21 mouse cellular contexts compared by ENCODE assay signal in the genomic region with DNA sequence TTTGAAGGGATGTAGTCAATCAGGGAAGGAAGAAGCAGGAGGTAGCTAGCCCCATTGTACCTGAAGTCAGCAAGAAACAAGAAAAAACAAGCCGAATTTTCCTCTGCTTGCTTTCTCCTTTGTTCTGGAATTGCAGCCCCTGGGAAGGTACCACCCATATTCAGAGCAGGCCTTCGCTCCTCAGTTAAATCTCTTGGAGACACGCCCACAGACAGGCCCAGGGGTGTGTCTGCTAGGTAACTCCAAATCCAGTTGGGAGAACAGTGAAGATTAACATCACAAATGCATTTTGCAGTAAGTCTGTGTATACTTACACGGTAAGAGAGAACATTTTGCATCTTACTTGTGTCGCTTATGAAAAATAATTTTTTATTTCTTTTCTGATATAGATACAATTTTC.
A peak's percentile ranks its signal among the peaks of the same experiment; 100 is the strongest.
DNase-seq lines count a peak whose midpoint lies in the region; ATAC-seq lines count a peak whose summit lies in the region.
"Had no signal": no experiment of that assay in that cellular context is flagged by ENCODE, and none has a peak within 500 bp of the region (broad histone marks: within the 10 kb centered on the region; RNA-seq: fewer than 3 reads in every experiment).

No protein-coding gene starts in this region.

- H3K4me2 ChIP-seq in midbrain, embryonic 11.5 days = no peak overlapping the region
- H3K4me2 ChIP-seq in midbrain, embryonic 13.5 days (replicated peaks) = no peak overlapping the region
- H3K4me2 ChIP-seq: embryonic facial prominence, embryonic 15.5 days; forebrain, embryonic 13.5 days; heart, embryonic 13.5 days; hindbrain, embryonic 12.5 days; hindbrain, embryonic 15.5 days had no signal

- H3K4me3 ChIP-seq in midbrain, embryonic 11.5 days (ENCODE audit: low read depth, low read length) = no peak overlapping the region
- no peak overlapping the region for H3K4me3 ChIP-seq in midbrain, embryonic 13.5 days (replicated peaks)
- H3K4me3 ChIP-seq in macrophage (ENCODE audit: inconsistent target) = no peak overlapping the region
- H3K4me3 ChIP-seq: embryonic facial prominence, embryonic 15.5 days; forebrain, embryonic 13.5 days; heart, embryonic 10.5 days; heart, embryonic 13.5 days; hindbrain, embryonic 12.5 days; hindbrain, embryonic 15.5 days had no signal

- H3K4me1 ChIP-seq in midbrain, embryonic 11.5 days (ENCODE audit: control insufficient read depth, insufficient read depth, low read length) = peaks cover 9% of the 10 kb centered on the region
- peaks cover 8% of the 10 kb centered on the region; the same call in 1 of the 2 replicates for H3K4me1 ChIP-seq in midbrain, embryonic 13.5 days (replicated peaks)
- H3K4me1 ChIP-seq: embryonic facial prominence, embryonic 15.5 days had no signal

- no peaks in the 10 kb centered on the region for H3K36me3 ChIP-seq in midbrain, embryonic 11.5 days (ENCODE audit: control insufficient read depth, insufficient read depth, low read length)
- no peaks in the 10 kb centered on the region for H3K36me3 ChIP-seq in midbrain, embryonic 13.5 days
- H3K36me3 ChIP-seq in macrophage (ENCODE audit: inconsistent target) = no peaks in the 10 kb centered on the region
- H3K36me3 ChIP-seq: embryonic facial prominence, embryonic 15.5 days; G1E; heart, embryonic 10.5 days; heart, embryonic 13.5 days; hindbrain, embryonic 12.5 days; hindbrain, embryonic 15.5 days had no signal

- peak; percentile 54 for ATAC-seq in midbrain, embryonic 11.5 days (ENCODE audit: low FRiP score)
- ATAC-seq in midbrain, embryonic 13.5 days = no peak
- ATAC-seq: forebrain, embryonic 16.5 days; intestine, postnatal 0 days; Patski had no signal

- no peak overlapping the region for H3K9ac ChIP-seq in midbrain, embryonic 11.5 days (ENCODE audit: low read length)
- H3K9ac ChIP-seq in midbrain, embryonic 13.5 days (replicated peaks) = no peak overlapping the region
- H3K9ac ChIP-seq: embryonic facial prominence, embryonic 15.5 days; forebrain, embryonic 13.5 days; heart, embryonic 13.5 days; hindbrain, embryonic 12.5 days; hindbrain, embryonic 15.5 days had no signal

- 17% methylated on average over 5 of the region's 5 CpGs for WGBS in midbrain, embryonic 11.5 days
- WGBS in midbrain, embryonic 13.5 days = 16% methylated on average over 5 of the region's 5 CpGs
- 85% methylated on average over 5 of the region's 5 CpGs for WGBS in macrophage (ENCODE audit: missing documents)

- H3K27me3 ChIP-seq in midbrain, embryonic 11.5 days (ENCODE audit: control insufficient read depth, insufficient read depth, low read length) = no peaks in the 10 kb centered on the region
- peaks cover 4% of the 10 kb centered on the region; the same call in 1 of the 2 replicates for H3K27me3 ChIP-seq in midbrain, embryonic 13.5 days
- H3K27me3 ChIP-seq: embryonic facial prominence, embryonic 15.5 days; forebrain, embryonic 13.5 days; heart, embryonic 13.5 days; hindbrain, embryonic 12.5 days; hindbrain, embryonic 15.5 days; Patski had no signal

- intact Hi-C loops in heart, postnatal 10 days (cut with DNase I) = loop anchor here (5.0 kb wide), 1 partner anchor 55 kb away; no protein-coding TSS in a partner anchor

- no peaks in the 10 kb centered on the region for H3K9me3 ChIP-seq in midbrain, embryonic 11.5 days (ENCODE audit: control insufficient read depth, low read length)
- H3K9me3 ChIP-seq in midbrain, embryonic 13.5 days = no peaks in the 10 kb centered on the region
- H3K9me3 ChIP-seq: embryonic facial prominence, embryonic 15.5 days; forebrain, embryonic 13.5 days; heart, embryonic 10.5 days; heart, embryonic 13.5 days; hindbrain, embryonic 12.5 days; hindbrain, embryonic 15.5 days had no signal

- no peak overlapping the region for H3K27ac ChIP-seq in midbrain, embryonic 11.5 days (ENCODE audit: low read depth, low read length)
- H3K27ac ChIP-seq in midbrain, embryonic 13.5 days = no peak overlapping the region
- H3K27ac ChIP-seq in macrophage = peak overlapping the region; percentile 14; the same call in 1 of the 2 replicates
- H3K27ac ChIP-seq: embryonic facial prominence, embryonic 15.5 days; forebrain, embryonic 13.5 days; heart, embryonic 10.5 days; heart, embryonic 13.5 days; hindbrain, embryonic 12.5 days; hindbrain, embryonic 15.5 days had no signal

- no peaks in the 10 kb centered on the region; the same call in 1 of the 2 replicates for H3K79me2 ChIP-seq in macrophage (ENCODE audit: inconsistent target)

- peak; percentile 77 for DNase-seq in heart, adult 11 months
- no peak for DNase-seq in heart, postnatal 10 days
- DNase-seq in midbrain, embryonic 11.5 days (ENCODE audit: low spot score, missing footprints) = peak; percentile 76
- DNase-seq in R1 (ENCODE audit: low read depth, low spot score) = peak; percentile 83
- no peak for DNase-seq in thymus, postnatal 0 days (ENCODE audit: low spot score)
- DNase-seq in adrenal gland, postnatal 4 days (ENCODE audit: low spot score in 2 of 2) = no peak
- DNase-seq: adrenal gland, adult 8-10 months; gastrocnemius, postnatal 10 days; gastrocnemius, postnatal 36 days had no signal

Comparison
In these comparisons a context has a peak if more than half of its experiments do, and no peak if none do; other contexts are left out.
1. DNase-seq: peak in heart, adult 11 months (single experiment), midbrain, embryonic 11.5 days (single experiment) and R1 (single experiment); none in heart, postnatal 10 days (0 of 2), thymus, postnatal 0 days (single experiment) and adrenal gland, postnatal 4 days (0 of 2).